Mouse (Mus musculus): ENCODE measurements around the gene Skap1.

DNA sequence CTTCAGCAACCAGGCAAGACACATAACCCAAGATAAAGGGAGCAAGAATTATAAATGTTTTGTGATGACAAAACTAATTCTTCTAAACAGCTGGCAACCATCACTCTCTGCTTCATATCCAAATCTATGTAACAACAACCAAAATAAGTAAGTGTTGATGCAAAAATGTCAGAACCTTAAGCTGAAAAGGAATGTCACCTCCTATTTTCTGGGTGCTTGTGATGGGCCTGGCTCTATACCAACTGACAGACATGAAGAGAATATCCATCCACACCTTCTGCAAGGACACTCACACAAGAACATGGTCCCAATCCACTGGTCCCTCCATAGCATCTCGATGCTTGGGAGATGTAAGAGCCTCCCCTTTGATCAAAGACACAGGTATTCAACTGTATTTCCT, 194.0 kb downstream of the Skap1 start:
- TF ChIP-seq HCFC1 (IDR thresholded peaks at IDR 0.05; ENCODE audit: low read depth, low read length) (no peak), EP300 (IDR thresholded peaks at IDR 0.05; ENCODE audit: low read depth in 1 of 2, low read length in 2 of 2) (no peak), SMC3 (IDR thresholded peaks at IDR 0.05; ENCODE audit: low read depth, low read length) (no peak), CTCF (IDR thresholded peaks at IDR 0.05 in 2 of 3, conservative IDR thresholded peaks at IDR 0.05 in 1 of 3; ENCODE audit: control insufficient read depth in 1 of 3, insufficient read depth in 1 of 3, low read depth in 2 of 3, low read length in 3 of 3, poor library complexity in 1 of 3, severe bottlenecking in 1 of 3) (no peak), POLR2AphosphoS5 (IDR thresholded peaks at IDR 0.05; ENCODE audit: borderline replicate concordance, low read depth, low read length) (no peak), SIN3A (IDR thresholded peaks at IDR 0.05; ENCODE audit: low read length) (no peak), TBP (IDR thresholded peaks at IDR 0.05; ENCODE audit: low read depth, low read length) (no peak), POLR2A (IDR thresholded peaks at IDR 0.05; ENCODE audit: control insufficient read depth in 1 of 2, insufficient read depth in 1 of 2, low read depth in 1 of 2, low read length in 2 of 2, poor library complexity in 1 of 2) (no peak), MAFK (IDR thresholded peaks at IDR 0.05; ENCODE audit: borderline replicate concordance, low read depth, low read length) (no peak), UBTF (IDR thresholded peaks at IDR 0.05; ENCODE audit: borderline replicate concordance, insufficient read depth, low read depth, low read length) (no peak)
